Mouse (Mus musculus) urinary bladder, postnatal 14 days (tissue): ENCODE results near the gene Lonp2.
A peak's percentile ranks its signal among the peaks of the same experiment; 100 is the strongest.

Experiments used
- DNase-seq: peaks from one replicate; pipeline ENCODE4 v3.0.0; 2021; ENCODE audit warnings: low spot score

Lonp2 gene

GRCm38 (mm10) chr8:86624915-86625314, 1.1 kb downstream of the Lonp2 start:
- no peak for DNase-seq

GRCm38 (mm10) chr8:86630212-86630611, 6.4 kb downstream of the Lonp2 start:
- no peak for DNase-seq

- DNase-seq, result peak; percentile 7
Measured at GRCm38 (mm10) chr8:86631395-86631794, 7.6 kb downstream of the Lonp2 start.

GRCm38 (mm10) chr8:86637826-86638225, 14.0 kb downstream of the Lonp2 start:
- DNase-seq, result no peak

GRCm38 (mm10) chr8:86638981-86639380, 15.1 kb downstream of the Lonp2 start:
- no peak for DNase-seq

- no peak for DNase-seq
Measured at GRCm38 (mm10) chr8:86642682-86643081, 18.8 kb downstream of the Lonp2 start.

GRCm38 (mm10) chr8:86644661-86645060, 20.8 kb downstream of the Lonp2 start:
- DNase-seq, result no peak

GRCm38 (mm10) chr8:86647771-86648170, 23.9 kb downstream of the Lonp2 start:
- no peak for DNase-seq

- DNase-seq, result no peak
Measured at GRCm38 (mm10) chr8:86651416-86651815, 27.6 kb downstream of the Lonp2 start.

- no peak for DNase-seq
Measured at GRCm38 (mm10) chr8:86652546-86652945, 28.7 kb downstream of the Lonp2 start.

GRCm38 (mm10) chr8:86654578-86654977, 30.7 kb downstream of the Lonp2 start:
- DNase-seq, result no peak

- DNase-seq, result no peak
Measured at GRCm38 (mm10) chr8:86668750-86669149, 44.9 kb downstream of the Lonp2 start.

GRCm38 (mm10) chr8:86669259-86669658, 45.4 kb downstream of the Lonp2 start:
- no peak for DNase-seq

GRCm38 (mm10) chr8:86686629-86687028, 62.8 kb downstream of the Lonp2 start:
- no peak for DNase-seq

- DNase-seq, result no peak
Measured at GRCm38 (mm10) chr8:86692107-86692506, 68.3 kb downstream of the Lonp2 start.

GRCm38 (mm10) chr8:86694011-86694410, 70.2 kb downstream of the Lonp2 start:
- DNase-seq, result no peak

- DNase-seq, result no peak
Measured at GRCm38 (mm10) chr8:86695703-86696102, 71.9 kb downstream of the Lonp2 start.

GRCm38 (mm10) chr8:86698811-86699421, 75.1 kb downstream of the Lonp2 start:
- no peak for DNase-seq

GRCm38 (mm10) chr8:86699471-86699870, 75.6 kb downstream of the Lonp2 start:
- no peak for DNase-seq

GRCm38 (mm10) chr8:86702453-86702852, 78.6 kb downstream of the Lonp2 start:
- no peak for DNase-seq

- DNase-seq, result no peak
Measured at GRCm38 (mm10) chr8:86705317-86705716, 81.5 kb downstream of the Lonp2 start.

GRCm38 (mm10) chr8:86706756-86707155, 82.9 kb downstream of the Lonp2 start:
- no peak for DNase-seq

GRCm38 (mm10) chr8:86707873-86708272, 84.0 kb downstream of the Lonp2 start:
- no peak for DNase-seq

GRCm38 (mm10) chr8:86712594-86712993, 88.8 kb downstream of the Lonp2 start:
- DNase-seq, result no peak
